Mouse (Mus musculus) thymus, postnatal 36 days (tissue): ENCODE data around the gene Rbp1.

ENCODE experiments used
- DNase-seq, 2 experiments: peaks; one replicate each; pipeline ENCODE4 v3.0.0; 2022; ENCODE audit warnings: mixed read lengths in 2 of 2

Gene Rbp1

DNA sequence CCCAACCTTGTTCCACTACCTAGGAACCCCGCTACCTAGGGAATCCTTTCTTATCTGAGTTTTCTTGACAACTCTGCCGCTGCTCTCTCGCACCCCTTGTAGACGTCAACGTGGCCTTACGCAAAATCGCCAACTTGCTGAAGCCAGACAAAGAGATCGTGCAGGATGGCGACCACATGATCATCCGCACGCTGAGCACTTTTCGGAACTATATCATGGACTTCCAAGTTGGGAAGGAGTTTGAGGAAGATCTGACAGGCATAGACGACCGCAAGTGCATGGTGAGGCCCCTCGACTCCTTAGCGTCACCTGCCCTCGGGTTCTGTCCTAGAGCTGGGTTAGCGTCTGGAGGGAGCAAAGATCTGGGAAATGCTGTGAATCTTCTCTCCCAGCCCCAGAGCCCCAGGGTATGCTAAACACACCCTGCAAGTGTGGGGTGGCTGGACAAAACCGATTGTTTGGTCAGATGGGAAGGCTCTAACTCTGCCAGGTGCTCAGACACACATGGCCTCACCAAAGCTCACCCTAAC is 2.7 kb downstream of the Rbp1 start:
- no peak for DNase-seq

DNA sequence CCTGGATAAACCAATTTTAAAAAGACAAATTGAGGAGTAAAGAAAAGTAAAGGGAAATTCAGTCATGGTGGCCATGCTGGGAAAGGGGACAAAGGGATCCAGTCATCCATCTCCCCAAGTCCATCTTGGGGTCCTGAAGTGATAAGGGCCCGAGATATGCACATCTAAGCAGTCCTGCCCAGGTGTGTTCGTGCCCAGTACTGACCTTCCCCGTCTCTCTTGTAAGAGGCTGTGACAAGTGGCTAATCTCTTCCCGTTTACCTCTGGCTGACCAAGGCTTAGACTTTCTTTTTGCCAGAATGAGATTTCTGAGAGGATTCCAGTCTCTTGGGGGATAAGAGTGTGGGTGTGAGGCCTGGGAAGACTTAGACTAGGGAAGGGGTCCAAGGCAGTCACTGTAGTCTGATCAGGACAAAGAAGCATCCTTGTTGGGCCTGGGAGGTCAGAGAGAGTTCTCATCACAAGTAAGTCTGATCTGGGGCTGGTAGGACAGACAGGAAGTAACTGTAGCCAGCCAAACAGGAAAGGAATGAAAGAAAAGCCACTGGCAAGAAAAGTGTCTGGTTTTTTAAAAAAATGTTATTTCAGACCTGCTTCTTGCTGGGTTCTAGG is 5.3 kb downstream of the Rbp1 start:
- no peak for DNase-seq

DNA sequence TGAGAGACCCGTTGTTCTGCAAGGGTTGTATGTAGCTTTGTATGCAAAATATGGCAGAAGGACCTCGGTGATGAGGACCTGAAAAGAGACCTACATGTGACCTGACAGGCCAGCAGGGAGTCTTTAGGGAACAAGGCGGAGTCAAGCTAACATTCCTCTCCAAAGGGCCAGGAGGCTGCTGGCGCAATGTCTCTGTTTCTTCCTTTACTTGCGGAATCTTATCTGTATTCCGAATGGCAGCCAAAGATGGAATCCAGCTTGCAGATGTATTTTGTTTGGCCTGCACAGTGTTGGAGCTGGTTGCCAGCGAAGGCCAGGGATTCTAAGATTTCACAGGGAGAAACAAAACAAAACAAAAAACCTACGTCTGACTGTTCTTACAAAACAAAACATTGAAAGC is 6.0 kb downstream of the Rbp1 start:
- no peak for DNase-seq

DNA sequence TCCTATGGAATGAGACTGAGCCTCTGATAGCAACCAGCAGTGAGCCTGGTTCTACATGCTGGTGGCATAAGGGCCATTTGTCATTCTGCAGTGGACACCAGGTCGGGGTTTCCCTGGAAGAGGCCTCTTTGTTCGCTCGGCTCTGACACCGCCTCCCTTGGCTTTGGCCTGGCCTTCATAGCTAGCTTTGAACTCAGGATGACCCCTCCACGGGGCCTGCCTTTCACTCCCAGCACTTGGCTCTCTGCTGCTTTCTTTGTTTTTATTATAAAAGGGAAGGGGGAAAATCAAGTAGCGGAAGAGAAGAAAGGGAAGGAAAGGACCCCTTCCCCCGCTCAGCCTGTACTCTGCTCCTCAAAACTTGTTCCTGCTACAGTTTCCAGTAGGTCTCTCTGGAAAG is 7.0 kb downstream of the Rbp1 start:
- DNase-seq, result no peak

DNA sequence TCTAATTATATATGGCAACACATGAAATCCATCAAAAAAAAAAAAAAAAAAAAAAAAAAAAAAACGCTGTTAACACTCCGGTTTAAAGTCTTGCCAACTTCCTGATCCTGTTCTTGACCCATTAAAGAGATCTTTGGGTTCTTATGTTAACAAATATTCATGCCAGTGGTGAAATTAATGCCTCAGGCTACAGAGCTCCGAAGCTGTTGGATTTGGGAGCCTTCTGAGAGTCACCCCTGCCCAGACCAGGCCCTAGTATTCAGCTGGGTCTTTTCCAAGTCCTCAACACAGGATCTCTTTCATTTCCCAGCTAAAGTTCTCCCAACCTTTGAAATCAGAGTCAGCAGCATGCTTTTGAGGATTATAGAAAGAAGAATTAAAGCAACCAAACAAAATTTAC is 7.8 kb downstream of the Rbp1 start:
- DNase-seq, result no peak

DNA sequence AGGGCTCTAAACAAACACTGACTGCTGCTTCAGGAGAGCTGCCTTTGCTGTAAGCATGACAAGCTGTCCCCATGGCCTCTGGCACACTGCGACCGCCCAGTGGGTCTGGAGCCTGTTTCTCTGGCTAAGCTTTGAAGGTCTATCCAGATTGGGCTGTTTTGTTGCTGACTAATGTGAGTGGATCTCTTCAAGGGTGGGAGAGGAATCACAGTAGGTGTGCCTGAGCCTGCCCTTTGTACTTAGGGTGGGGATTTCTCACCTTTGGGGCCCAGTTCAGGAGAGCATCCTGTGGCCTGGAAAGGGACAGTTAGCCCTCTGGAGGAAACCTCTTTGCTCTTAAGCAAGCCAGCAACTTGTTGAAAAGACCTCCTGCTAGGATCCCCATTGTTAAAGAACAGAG is 10.3 kb downstream of the Rbp1 start:
- DNase-seq, result no peak

DNA sequence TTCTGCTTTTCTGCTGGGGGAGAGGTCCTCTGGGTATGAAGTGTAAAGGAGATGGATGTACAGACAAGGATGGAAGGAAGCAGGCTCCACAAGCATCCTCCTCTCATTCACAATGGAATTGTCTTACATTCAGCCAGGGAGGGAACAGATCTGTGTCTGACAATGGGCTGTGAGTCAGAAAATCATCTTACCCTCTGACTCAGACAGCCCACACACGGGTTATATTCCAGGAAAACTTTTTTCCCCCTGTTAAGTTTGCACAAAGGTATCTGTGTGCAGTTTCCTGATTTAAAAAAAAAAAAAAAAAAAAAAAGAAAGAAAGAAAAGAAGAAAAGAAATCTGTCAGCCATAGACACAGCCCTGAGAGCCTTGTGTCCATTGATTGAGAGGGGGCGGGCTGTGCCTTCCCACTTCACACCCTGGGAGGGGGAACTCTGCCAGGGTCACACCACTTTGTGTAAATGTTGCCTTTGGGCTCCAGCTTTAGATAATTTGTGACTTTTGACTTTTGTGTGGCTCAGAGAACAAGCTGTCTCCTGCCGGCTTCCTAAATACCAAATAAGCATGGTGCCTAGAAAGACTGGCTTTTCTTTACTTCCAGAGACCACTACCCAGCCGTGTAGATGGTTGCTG is 11.3 kb downstream of the Rbp1 start:
- no peak for DNase-seq

DNA sequence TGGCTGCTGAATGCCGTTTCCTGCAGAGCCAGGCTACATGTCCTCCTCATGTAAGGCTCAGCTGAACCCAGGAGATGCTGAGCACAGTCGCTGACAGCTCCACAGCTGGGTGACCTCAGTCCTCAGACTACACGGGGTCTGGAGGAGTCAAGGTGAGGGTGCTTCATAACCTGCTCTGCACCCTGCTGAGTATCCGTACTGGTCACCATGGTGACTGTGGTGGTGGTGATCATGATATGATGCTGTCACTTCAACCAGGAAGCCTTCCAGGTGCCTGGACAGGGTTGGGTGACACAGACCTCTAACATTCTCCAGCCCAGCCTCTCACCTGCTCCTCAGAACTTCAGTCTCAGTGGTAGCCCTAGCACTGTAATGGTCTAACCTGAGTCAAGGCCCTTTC is 15.1 kb downstream of the Rbp1 start:
- no peak for DNase-seq

DNA sequence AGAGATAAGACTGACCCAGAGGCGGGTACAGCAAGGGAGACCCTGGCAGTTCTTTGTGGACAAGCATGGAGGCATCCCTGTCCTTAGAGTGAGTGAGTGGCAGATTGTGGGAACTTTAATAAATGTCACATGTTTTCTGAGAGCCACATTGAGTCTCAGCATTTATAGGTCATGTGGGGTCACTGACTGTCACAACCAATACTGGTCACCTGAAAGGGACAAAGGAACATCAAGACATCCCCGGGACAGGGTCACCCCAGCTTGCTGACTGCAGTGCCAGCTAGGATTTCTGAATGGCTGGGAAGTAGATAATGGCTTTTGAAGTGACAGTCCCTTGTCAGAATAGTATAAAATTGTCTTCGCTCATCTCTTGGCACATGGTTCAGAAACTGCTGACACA is 16.3 kb downstream of the Rbp1 start:
- DNase-seq, result no peak

DNA sequence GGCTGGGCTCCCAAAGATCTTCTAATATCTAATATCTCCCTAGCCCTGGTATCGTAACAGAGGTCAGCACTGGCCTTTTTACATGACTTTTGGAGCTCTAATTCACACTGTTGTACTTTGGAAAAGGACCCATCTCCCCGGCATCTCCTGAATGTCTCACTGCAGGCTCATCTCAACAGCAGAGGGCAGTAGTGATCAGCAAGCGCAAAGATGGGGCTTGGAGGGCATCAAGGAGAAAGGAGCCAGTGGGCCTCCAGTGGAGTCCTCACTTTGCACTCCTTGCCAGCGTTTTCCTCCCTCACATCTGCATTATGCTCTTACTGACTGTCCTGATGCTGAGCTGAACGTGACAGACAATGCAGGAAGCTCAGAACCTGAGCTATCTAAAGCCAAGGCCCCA is 19.9 kb downstream of the Rbp1 start:
- no peak for DNase-seq

DNA sequence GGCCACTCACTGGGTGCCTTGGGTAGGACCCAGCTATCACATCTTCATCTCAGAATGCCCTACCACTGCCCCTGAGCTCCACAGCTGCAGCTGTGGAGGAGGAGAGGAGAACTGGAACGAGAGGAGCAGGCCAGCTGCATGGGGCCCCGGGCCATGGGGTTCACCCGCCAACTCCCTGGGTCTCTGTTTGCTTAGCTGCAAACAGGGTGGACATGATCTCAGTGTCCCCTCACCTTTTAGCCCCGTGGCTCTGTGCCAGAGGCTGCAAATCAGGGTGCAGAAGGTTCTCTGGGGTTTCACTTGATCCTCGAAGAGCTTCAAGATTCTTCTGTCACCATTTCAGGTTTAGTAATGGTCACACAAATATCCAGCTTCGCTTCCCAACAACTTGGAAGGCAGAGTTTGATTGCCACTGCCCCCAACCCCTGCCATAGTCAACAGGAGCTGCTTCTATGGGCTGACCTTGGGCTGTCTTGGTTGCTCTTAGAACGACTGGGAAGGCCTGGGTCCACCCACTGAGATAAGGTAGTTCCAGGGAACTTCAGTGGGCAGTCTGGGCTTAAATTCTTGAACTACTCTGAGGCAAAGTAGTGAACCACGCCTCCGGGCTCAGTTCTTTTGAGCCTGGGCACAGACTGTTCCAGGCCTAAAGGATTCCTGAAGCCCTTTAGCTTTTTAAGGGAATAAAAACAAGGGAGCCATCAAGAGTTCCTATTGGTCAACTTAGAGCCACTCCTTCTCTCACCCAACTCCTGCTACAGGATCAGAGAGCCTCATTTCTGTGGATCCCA is 22.8 kb downstream of the Rbp1 start:
- no peak for DNase-seq

DNA sequence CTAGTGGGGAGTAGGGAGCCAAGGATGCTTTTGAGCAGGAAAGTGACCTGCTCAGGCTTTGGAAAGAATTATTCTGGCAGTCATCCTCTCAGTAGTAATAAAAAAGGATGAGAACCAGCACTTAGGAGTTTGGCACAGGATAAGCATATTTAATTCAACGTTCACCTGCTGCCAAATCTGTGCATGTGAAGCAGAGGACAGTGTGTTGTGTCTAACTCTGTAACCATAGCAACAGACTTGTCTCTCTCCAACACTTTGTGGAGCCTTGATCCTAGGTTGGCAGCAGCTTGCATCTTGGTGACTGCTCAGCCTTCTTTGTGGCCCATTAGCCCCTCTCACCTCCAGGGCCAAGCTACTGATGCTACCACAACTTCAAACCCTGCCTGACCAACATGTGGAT is 28.2 kb downstream of the Rbp1 start:
- DNase-seq, result no peak

DNA sequence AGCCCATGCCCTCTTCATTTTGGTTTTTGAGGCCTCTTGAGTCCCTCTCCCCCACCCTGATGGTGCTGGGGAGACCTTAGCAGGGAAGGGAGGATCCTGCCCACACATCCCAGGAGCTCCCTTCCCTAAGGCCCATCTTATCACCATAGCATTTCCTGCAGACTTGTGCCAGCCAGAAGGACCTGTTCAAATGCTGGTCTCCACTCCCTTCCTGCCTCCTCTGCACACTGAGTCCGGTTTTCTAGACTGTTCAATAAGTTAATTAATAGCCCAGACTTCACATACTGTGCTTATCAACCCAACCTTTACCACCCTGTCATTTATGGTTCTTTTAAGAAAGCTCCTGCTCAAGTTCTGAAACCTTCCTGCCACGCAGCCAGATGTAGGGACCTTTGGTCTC is 43.9 kb downstream of the Rbp1 start:
- no peak for DNase-seq

DNA sequence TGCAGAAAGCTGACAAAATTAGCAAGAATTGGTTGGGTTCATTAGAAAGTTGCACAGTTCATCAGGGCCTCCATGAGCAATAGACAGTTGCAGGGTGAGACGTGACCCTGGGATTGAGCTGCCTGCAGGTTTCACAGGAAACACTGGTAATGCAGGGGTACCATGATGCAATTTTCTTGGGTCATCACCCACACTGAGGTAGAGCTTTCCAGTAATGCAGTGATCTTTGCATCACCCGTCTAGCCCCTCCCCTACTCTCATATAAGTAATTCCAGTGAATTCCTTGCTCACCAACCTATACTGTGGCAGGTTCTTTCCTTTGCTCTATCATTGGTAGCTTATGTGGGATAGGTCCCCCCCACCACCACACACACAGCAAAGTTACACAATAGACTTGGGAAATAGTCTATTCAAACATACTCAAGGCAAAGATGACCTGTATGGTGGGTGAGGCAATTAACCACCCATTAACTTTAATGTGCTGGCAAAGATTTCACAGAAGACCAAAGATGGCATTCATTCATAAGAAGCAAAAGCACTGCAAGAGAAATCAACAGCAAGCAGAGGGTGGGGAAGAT is 57.5 kb downstream of the Rbp1 start:
- no peak for DNase-seq

DNA sequence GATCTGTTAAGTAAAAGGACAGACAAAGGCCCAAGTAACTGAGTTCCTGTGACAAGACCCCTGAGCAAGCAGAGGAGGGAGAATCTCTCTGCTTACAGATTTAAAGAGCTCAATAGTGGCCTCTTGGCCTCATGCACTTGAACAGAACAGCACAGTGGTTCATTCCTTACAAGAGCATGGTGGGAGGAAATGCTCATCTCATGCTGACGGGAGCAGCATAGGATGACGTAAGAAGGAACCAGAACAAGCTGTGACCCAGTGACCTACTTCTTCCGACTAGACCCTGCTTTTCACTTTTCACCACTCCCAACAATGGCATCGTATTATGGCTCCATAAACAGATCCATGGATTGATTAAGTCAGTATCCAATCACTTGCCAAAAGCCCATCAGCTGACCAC is 59.5 kb downstream of the Rbp1 start:
- DNase-seq, result no peak

DNA sequence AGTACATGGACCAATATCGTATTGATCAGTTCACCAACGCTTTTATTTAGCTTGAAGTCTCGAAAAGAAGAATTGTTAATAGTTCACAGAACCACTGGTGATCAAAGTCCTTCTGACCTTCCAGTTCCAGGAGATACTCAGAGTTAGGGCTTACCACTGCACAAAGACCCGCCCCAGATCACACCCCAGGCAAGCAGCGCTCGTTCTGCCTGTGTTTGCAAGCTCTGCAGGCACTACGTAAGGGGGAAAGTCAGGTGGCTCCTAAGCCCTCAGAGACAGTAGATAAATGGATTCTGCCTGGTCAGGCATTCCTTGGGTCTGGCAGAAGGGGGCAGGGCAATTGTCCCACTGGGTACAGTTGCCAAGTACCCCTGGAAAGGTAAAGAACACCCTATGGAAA is 62.3 kb downstream of the Rbp1 start:
- no peak for DNase-seq

DNA sequence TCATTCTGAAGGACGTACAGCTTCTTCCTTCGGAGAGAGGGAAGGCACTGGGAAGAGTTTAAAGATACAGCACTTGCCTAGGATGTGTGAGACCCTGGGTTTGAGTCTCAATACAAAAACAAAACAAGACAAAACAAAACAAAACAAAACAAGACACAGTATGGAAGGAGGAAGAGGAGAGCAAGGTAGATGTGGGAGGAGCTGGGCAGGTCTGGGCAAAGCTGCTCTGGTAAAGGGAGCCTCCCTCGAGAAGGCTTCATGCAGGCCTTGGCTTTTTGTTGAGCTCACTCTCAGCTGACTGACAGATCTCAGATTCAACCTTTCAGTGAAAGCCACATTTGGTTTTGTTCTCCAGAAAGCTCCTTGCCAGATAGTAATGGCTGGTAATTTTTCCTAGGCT is 63.1 kb downstream of the Rbp1 start, which contains the start of gene Rbp2:
Rbp2 (plus strand) TSS at position 301 of the 400 bp plus-strand sequence.
- no peak for DNase-seq

DNA sequence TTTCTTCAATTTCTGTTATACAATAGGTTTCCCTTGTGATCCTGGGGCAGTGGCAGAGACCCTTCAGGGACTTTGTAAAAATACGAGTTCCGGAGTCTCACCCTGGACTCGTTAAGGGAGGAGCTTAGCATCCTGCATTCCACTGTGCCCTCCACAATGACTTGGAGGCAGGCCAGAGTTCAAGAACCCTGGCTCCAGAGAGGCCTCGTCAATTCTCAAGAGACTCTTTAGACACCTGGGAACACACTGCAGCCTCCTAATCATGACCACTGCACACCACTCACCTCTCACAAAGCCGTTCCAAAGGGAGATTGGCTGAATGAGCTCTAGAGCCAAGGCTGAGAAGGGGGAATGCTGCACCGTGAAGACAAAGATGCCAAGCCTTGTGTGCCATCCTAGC is 64.5 kb downstream of the Rbp1 start:
- DNase-seq, result no peak

DNA sequence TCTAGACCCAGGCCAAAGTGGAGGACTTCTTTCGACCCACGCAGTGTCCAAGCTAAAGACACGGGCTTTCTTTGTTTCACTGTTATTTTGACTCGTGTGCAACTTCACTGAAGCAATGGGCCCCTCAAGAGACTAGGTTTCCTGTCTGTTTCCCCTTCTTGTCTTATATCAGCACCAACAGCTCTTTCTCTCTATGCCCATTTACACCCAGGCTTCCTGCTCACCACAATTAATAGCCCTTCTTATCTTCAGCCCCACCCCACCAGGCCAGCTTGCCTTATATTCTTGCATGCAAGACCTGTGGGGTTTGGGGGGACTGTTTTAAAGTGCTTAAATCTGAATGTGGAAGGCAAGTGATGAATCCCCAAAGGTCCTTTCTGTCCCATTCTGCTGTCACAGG is 66.8 kb downstream of the Rbp1 start:
- no peak for DNase-seq

DNA sequence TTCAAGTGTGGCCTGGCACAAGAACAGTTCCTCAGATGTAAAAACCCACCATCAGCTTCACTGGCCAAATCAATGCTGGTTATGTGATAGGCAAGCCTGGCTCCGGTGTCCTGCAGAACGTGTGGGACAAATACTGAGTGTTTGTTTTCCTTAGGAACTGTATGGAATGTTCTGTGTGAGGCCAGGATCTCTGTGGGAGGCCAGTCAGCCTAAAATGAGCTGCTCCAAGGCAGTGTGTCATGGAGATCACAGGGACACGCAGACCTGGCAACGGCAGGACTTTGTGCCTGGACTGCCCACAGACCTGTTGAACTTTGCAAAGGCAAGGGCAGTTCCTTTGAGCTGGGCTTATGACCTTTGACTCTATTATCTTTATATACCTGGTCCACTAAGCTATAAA is 67.4 kb downstream of the Rbp1 start:
- no peak for DNase-seq

DNA sequence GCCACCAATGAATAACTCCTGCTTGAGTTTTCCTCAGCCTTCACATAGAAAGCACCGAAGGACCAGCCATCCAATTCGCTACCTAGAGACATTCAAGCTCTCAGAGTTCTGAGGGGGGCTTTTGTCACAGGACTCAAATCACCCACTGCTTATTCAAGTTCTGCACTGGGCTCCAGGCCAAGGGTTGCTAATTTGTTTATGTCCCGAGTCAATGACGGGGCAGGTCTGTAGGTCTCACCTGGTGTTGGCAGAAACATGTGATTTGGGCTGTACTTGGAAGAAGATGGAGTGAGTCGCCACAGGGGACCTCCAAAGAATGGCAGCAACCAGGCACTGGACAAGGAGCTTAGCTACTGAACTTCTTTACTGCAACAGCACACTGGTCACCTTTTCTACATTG is 68.3 kb downstream of the Rbp1 start:
- no peak for DNase-seq

DNA sequence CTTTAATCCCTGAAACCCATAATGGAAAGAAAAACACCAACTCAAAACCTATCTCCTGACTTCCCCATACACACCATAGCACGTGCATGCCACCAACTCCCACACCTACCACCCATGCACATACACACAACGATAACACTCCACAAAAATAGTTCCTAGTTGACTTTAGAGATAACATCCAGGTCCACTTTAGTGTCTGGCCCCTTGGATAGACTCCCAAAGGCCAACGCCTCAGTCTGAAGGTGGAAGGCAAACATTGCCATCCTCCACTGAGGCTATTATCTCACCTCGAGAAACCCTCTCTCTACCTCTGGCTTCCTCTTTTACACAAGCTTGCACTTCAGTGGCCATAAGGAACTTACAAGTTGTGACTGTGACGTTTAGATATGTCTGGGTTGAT is 69.5 kb downstream of the Rbp1 start:
- DNase-seq, result no peak

DNA sequence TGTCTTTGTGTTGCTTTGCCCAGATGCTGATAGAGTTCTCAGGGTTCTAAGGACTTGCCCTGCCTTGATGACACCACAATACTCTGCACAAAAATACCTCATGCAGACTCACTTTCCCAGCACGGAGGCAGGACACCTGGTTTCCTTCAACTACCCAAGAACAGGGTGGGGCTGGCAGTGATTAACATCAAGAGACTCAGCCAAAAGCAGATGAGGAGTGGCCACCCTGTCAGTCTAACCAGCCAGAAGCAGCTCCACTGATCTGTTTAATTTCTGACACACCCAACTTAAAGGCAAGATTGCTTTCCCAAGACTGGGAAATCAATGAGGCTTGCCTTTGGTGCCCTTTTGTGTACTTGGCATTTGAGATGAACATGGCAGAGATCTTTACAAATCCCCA is 70.1 kb downstream of the Rbp1 start:
- no peak for DNase-seq
